Mouse (Mus musculus) bone marrow, adult 2 months (tissue): ENCODE data around the gene Gm10666. TPM values are rescaled to one million over a fixed set of nuclear protein-coding genes. Genes with fewer than 3 reads are reported as not detected.
"Not testable (repeated sequence)": the region's sequence is repeated elsewhere in the genome, so short reads cannot be mapped to it uniquely, and the experiment has no call there.

Experiments
- H3K27ac ChIP-seq: fragments of 200-500 bp; 2 replicates; pipeline ENCODE4 v1.5.1; 2012; ENCODE audit warnings: low read depth, mild to moderate bottlenecking, control low read depth, inconsistent platforms, low read length; ENCODE audit not compliant: control insufficient read depth, poor library complexity, insufficient read depth
- H3K4me1 ChIP-seq: fragments of 200-500 bp; 2 replicates; pipeline ENCODE4 v1.6.1; 2011; ENCODE audit warnings: low read length; ENCODE audit not compliant: control insufficient read depth, insufficient read depth
- H3K4me3 ChIP-seq: fragments of 200-500 bp; replicated peaks from 2 replicates; pipeline ENCODE3; 2011; ENCODE audit warnings: mild to moderate bottlenecking, low read depth, low read length, control low read depth; ENCODE audit not compliant: control insufficient read depth
- WGBS: fragments of 180-500 bp; shearing (Covaris S2); methylation state at CpG from one replicate; pipeline ENCODE4 v1.1.7; 2018; 5-methylcytosine and 5-hydroxymethylcytosine counted together
- polyA plus RNA-seq: library from polyadenylated mRNA; stranded (reverse); fragments of >200 nt; gene quantifications from 2 replicates; pipeline ENCODE4 v1.2.4, GENCODE M21; 2011; ENCODE audit warnings: low replicate concordance; ENCODE audit not compliant: missing spikeins, insufficient read depth, insufficient read length

Gm10666 gene
- polyA plus RNA-seq, result not detected in 2 replicates

DNA sequence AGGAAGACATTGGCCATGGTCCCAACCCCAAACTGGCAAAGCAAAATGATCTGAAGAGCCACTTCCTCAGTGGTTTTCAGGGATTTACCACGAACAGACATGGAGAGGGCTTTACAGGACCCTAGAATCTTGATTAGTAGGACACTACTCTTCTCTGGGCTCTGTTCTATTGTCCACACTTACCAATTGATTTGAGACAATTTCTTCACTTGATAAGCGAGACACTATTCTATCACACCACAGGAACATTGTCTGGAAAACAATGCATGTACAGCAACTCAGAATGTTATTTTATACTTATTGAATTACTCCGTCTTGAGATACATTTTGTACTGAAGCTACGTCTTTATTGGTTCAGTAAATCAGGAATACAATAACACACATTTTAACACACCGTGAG, at the start of gene Gm10666:
Gene Gm10666 (minus strand): TSS at position 101 of the 400 bp plus-strand sequence.
- WGBS, result no CpG with 5 or more reads among the region's 5 CpGs
- not testable (repeated sequence) for H3K4me3 ChIP-seq, H3K4me1 ChIP-seq, H3K27ac ChIP-seq

DNA sequence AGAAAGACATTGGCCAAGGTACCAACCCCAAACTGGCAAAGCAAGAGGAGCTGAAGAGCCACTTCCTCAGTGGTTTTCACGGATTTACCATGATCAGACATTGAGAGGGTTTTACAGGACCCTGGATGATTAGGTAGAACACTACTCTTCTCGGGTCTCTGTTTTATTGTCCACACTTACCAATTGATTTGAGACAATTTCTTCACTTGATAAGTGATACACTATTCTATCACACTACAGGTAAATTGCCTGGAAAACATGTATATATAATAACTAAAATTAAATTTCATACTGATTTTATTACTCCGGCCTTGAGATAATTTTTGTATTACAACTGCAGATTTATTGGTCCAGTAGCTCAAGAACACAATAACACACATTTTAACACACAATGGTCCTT, 29.4 kb upstream of the Gm10666 start, which contains the start of gene Vmn1r142:
Gene Vmn1r142 (minus strand): TSS at position 101 of the 400 bp plus-strand sequence.
- no CpG with 5 or more reads among the region's 3 CpGs for WGBS
- H3K4me3 ChIP-seq, H3K4me1 ChIP-seq, H3K27ac ChIP-seq: not testable (repeated sequence)

DNA sequence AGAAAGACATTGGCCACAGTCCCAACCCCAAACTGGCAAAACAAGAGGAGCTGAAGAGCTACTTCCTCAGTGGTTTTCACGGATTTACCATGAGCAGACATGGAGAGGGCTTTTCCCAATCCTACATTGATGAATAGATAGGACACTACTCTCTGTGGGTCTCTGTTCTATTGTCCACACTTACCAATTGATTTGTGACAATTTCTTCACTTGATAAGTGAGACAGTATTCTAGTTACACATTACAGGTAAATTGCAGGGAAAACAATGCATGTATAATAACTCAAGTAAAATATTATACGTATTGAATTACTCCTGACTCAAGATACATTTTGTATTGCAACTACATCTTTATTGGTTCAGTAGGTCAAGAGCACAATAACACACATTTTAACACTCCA, 16.4 kb downstream of the Gm10666 start, which contains the start of gene Gm16451:
Gene Gm16451 (minus strand): TSS at position 101 of the 400 bp plus-strand sequence.
- H3K4me1 ChIP-seq, H3K4me3 ChIP-seq, H3K27ac ChIP-seq: not testable (repeated sequence)
- no CpG with 5 or more reads among the region's 2 CpGs for WGBS

Other genes with a start within 250 kb of the Gm10666 start
- 2.6 TPM in 1 of 2 replicates, not detected in the other for gene Gm5891, start 213.4 kb downstream of the Gm10666 start, polyA plus RNA-seq
- gene Vmn1r137, start 140.2 kb downstream of the Gm10666 start, polyA plus RNA-seq, result not detected in 2 replicates
- gene Vmn1r138, start 105.8 kb downstream of the Gm10666 start, polyA plus RNA-seq, result not detected in 2 replicates
- not detected in 2 replicates for gene Gm6176, start 78.4 kb downstream of the Gm10666 start, polyA plus RNA-seq
- gene Vmn1r139, start 65.7 kb downstream of the Gm10666 start, polyA plus RNA-seq, result not detected in 2 replicates
- not detected in 2 replicates for gene Gm16451, start 16.5 kb downstream of the Gm10666 start, polyA plus RNA-seq
- not detected in 2 replicates for gene Vmn1r142, start 29.3 kb upstream of the Gm10666 start, polyA plus RNA-seq
- not detected in 2 replicates for gene Vmn1r143, start 54.6 kb upstream of the Gm10666 start, polyA plus RNA-seq
- not detected in 2 replicates for gene Gm8653, start 66.5 kb upstream of the Gm10666 start, polyA plus RNA-seq
- not detected in 2 replicates for gene Gm8453, start 94.7 kb upstream of the Gm10666 start, polyA plus RNA-seq
- not detected in 2 replicates for gene Gm4187, start 195.0 kb upstream of the Gm10666 start, polyA plus RNA-seq
- not detected in 2 replicates for gene Gm8660, start 236.3 kb upstream of the Gm10666 start, polyA plus RNA-seq